16 mouse cellular contexts compared by ENCODE assay signal in genomic region chr7:34698221-34698620, GRCm38 (mm10).
"Had no signal": no experiment of that assay in that cellular context is flagged by ENCODE, and none has a peak within 500 bp of the region (broad histone marks: within the 10 kb centered on the region; RNA-seq: fewer than 3 reads in every experiment).

No protein-coding gene starts in this region.

- DNase-seq: kidney, adult 11 months; layer of hippocampus, postnatal 36 days; liver, embryonic 13.5 days; lung, adult 2 months; lung, postnatal 14 days; lung, postnatal 4 days; midbrain, embryonic 14.5 days; retina, postnatal 1 day; right cerebral cortex, postnatal 25 days; spleen, adult 18-20 months; thymus, postnatal 25 days had no signal

- H3K4me3 ChIP-seq: intestine, embryonic 15.5 days; left cerebral cortex, adult 2 months; liver, embryonic 13.5 days; stomach, embryonic 15.5 days had no signal

- H3K27me3 ChIP-seq: intestine, embryonic 15.5 days; liver, embryonic 13.5 days; stomach, embryonic 15.5 days had no signal

- H3K4me1 ChIP-seq: intestine, embryonic 15.5 days; liver, embryonic 13.5 days; stomach, embryonic 15.5 days had no signal

- H3K9ac ChIP-seq: intestine, embryonic 15.5 days; liver, embryonic 13.5 days; stomach, embryonic 15.5 days had no signal

- H3K9me3 ChIP-seq: intestine, embryonic 15.5 days; liver, embryonic 13.5 days; stomach, embryonic 15.5 days had no signal

- H3K4me2 ChIP-seq: intestine, embryonic 15.5 days; liver, embryonic 13.5 days; midbrain, embryonic 11.5 days; stomach, embryonic 15.5 days had no signal

- H3K27ac ChIP-seq: intestine, embryonic 15.5 days; left cerebral cortex, adult 2 months; liver, embryonic 13.5 days; stomach, embryonic 15.5 days had no signal

- ATAC-seq: hindbrain, embryonic 16.5 days; intestine, embryonic 15.5 days had no signal

- H3K36me3 ChIP-seq: intestine, embryonic 15.5 days; liver, embryonic 13.5 days; stomach, embryonic 15.5 days had no signal
